Comparison of ENCODE assay signal across 8 mouse cellular contexts in the genomic region with DNA sequence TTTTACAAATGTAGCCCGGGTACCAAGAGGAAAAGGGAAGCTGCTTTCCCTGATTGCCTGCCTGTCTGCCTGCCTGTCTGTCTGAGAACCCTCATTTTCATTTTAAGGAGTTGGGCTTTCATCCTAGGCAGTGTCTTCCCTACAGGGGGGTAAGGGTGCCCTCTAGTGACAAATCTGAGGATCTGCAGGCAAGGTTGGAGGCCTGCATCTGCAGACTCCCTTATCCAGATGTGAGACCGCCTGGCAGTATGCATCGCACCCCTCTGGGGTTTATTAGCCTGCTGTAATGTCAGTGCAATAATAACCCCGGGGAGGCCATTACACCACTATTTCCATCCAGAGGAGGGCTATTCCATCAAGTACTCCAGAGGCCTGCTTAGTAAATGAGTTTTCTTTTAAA.
DNase-seq lines count a peak whose midpoint lies in the region; ATAC-seq lines count a peak whose summit lies in the region.

No protein-coding gene starts in this region.

- no peaks in the 10 kb centered on the region for H3K9me3 ChIP-seq in forebrain, embryonic 12.5 days
- no peaks in the 10 kb centered on the region for H3K9me3 ChIP-seq in hindbrain, embryonic 16.5 days (ENCODE audit: control insufficient read depth, low read length)

- no peak for ATAC-seq in CD4-positive, CD25-positive, alpha-beta regulatory T cell, adult 4 months
- 0 out of 2 replicates have a peak, but pooled peaks have one; percentile 12 for ATAC-seq in forebrain, embryonic 12.5 days (ENCODE audit: low FRiP score)
- ATAC-seq in hindbrain, embryonic 16.5 days, result 0 out of 2 replicates have a peak, but pooled peaks have one; percentile 22

- peaks cover 11% of the 10 kb centered on the region for H3K4me1 ChIP-seq in forebrain, embryonic 12.5 days
- peaks cover 3% of the 10 kb centered on the region; the same call in 1 of the 2 replicates for H3K4me1 ChIP-seq in hindbrain, embryonic 16.5 days (ENCODE audit: control insufficient read depth, insufficient read depth, low read depth, low read length)

- H3K4me2 ChIP-seq in forebrain, embryonic 12.5 days, result no peak overlapping the region
- H3K4me2 ChIP-seq in hindbrain, embryonic 16.5 days (ENCODE audit: low read length), result no peak overlapping the region

- H3K27ac ChIP-seq in forebrain, embryonic 12.5 days, result no peak overlapping the region
- H3K27ac ChIP-seq in hindbrain, embryonic 16.5 days (ENCODE audit: low read depth, low read length), result no peak overlapping the region

- 36% methylated on average over 4 of the region's 4 CpGs for WGBS in forebrain, embryonic 12.5 days
- 28% methylated on average over 4 of the region's 4 CpGs for WGBS in hindbrain, embryonic 16.5 days

- peaks cover 5% of the 10 kb centered on the region; the same call in 1 of the 2 replicates for H3K27me3 ChIP-seq in forebrain, embryonic 12.5 days
- H3K27me3 ChIP-seq in hindbrain, embryonic 16.5 days (replicated peaks; ENCODE audit: control insufficient read depth, insufficient read depth, low read length), result no peaks in the 10 kb centered on the region

- DNase-seq in CD4-positive, CD25-positive, alpha-beta regulatory T cell, adult 2 months (ENCODE audit: low read depth, low spot score), result peak; percentile 2
- peak; percentile 6 for DNase-seq in thymus, postnatal 14 days
- DNase-seq in thymus, postnatal 25 days, result no peak
- peak; percentile 37 for DNase-seq in lung, postnatal 10 days
- DNase-seq in right cerebral cortex, postnatal 4 days, result peak; percentile 39

- no peaks in the 10 kb centered on the region for H3K36me3 ChIP-seq in forebrain, embryonic 12.5 days (replicated peaks)
- H3K36me3 ChIP-seq in hindbrain, embryonic 16.5 days (ENCODE audit: control insufficient read depth, insufficient read depth, low read length), result no peaks in the 10 kb centered on the region

- H3K4me3 ChIP-seq in forebrain, embryonic 12.5 days (replicated peaks), result no peak overlapping the region
- no peak overlapping the region for H3K4me3 ChIP-seq in hindbrain, embryonic 16.5 days (ENCODE audit: low read length)

- H3K9ac ChIP-seq in forebrain, embryonic 12.5 days, result no peak overlapping the region
- no peak overlapping the region for H3K9ac ChIP-seq in hindbrain, embryonic 16.5 days (ENCODE audit: low read depth, low read length)
